Mouse (Mus musculus): ENCODE data around the gene Actrt1. TPM values are rescaled to one million over a fixed set of nuclear protein-coding genes. Genes with fewer than 3 reads are reported as not detected.

Actrt1 gene
- not detected in 2 replicates for total RNA-seq (2017)

- no peak for ATAC-seq (replicated peaks in 1 of 2; ENCODE audit: insufficient read depth in 1 of 2, low FRiP score in 2 of 2, low TSS enrichment in 1 of 2, low read depth in 1 of 2, poor library complexity in 2 of 2, severe bottlenecking in 2 of 2)
These were observed at the start of gene Actrt1 for GRCm38 (mm10) chrX:46328707-46329106. Actrt1 (plus strand) TSS chrX:46329007.

DNA sequence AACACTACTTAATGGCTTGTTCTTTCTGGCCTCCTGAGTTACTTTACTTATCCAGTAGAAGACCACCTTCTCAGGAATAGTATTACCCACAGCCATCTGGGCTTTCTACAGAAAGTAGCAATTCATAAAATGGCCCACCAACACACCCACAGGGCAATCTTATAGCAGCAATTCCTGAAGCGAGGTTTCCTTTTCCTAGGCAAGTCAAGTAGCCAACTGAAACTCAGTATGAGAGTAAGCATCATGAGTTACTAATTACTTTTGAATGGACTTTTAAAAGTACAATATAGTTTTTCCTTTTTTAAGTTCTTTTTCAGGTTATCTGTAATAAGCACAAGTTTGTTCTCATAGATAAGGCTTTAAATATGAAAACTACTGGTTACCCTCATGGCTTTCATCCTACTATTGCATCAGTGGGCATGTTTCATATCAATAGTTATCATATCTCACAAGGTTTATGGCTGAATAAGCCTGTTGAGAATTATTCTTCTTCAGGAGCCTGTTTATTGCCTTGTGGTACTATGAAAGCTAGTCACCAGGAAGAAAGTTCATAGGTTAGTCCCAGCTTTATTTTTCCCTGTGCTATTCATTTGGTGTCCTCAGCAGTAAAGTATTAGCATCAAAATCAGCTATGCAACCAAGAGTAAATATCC, 2.8 kb downstream of the Actrt1 start:
- ATAC-seq (replicated peaks in 1 of 2; ENCODE audit: insufficient read depth in 1 of 2, low FRiP score in 2 of 2, low TSS enrichment in 1 of 2, low read depth in 1 of 2, poor library complexity in 2 of 2, severe bottlenecking in 2 of 2) = no peak

All from hematopoietic stem cell, adult 5-6 weeks (primary cell).